Mouse (Mus musculus) spleen, postnatal 10 days (tissue): Measurements from ENCODE around the gene Cnn2.

Experiments used
- DNase-seq, 2 experiments: peaks; one replicate each; pipeline ENCODE4 v3.0.0; 2021 to 2022; ENCODE audit warnings: low spot score in 2 of 2

The Cnn2 gene

DNA sequence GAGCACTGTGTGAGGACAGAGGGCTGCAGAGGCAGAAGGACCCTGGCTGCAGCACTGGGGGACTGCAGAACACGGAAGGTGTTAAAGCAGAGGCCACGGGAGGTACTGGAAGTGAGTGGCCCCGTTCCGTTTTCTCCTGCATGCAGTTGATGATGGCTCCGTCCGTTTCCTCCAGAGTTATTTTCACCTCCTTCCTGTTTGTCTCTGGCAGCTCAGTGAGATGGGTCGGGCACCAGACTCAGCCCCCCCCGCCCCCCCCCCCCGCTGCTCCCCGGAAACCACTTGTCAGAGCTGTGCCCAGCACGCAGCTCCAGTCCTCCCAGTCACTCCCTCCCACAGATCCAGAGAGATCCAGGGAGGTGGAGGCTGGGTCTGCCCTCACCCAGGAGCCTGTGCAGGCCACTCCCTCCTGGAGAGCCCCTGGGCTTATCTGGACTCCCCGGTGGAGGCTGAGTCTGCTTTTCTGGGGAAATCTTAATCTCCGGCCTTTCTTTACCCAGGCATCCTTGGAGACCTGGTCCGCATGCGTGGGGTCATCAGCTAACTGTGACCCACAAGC is 30.4 kb downstream of the Cnn2 start:
- DNase-seq = peak; percentile 56 to 66

DNA sequence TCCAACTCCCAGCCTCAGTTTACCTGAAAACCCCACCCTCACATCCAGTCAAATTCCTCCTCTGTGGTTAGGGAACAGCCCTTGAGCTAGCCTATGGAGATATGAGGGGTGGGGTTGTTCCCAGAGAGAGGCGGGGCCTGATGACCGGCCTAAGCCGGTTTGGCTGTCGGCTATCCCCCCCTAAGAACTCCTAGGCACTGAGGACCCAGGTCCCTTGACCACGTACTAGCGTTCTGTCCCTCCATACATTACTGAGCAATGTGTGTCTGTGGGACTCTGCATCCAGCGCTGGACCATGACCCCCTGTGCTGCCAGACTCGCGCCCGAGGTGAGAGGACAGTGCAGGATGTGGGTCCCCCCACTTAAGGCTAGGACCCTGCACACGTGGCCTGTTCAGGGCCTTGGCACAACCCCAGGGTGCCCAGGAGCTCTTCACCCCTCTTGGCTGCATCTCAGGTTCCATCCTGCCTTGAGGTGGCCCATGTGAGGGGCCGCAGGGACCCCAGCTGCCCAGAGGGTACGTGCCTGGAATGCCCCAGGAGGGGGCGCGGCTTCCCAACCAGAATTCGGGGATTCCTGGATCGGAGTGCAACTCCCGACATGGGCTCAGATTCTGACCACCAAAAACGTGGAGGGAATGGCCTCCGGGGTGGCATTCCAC is 31.2 kb downstream of the Cnn2 start:
- DNase-seq = peak in 1 of 2 experiments; percentile 46

DNA sequence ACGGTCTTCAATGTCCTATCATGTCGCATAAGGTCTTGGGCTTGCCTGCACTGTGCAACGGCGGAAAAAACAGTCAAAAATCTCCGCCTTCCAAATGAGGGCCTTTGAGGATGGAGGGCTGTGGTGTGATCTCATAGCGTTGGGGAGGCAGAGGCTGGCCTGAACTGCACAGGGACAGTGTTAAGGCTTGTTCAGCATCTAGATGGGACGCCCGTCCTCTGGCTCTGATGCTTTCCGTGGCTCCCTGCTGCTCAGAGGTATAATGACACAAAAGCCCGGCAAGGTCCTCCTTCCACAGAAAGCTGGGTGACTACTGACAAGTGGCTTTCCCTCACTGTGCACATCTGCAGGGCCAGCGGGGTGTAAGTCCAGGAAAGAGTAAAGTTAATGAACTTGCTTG is 31.8 kb downstream of the Cnn2 start:
- no peak for DNase-seq

DNA sequence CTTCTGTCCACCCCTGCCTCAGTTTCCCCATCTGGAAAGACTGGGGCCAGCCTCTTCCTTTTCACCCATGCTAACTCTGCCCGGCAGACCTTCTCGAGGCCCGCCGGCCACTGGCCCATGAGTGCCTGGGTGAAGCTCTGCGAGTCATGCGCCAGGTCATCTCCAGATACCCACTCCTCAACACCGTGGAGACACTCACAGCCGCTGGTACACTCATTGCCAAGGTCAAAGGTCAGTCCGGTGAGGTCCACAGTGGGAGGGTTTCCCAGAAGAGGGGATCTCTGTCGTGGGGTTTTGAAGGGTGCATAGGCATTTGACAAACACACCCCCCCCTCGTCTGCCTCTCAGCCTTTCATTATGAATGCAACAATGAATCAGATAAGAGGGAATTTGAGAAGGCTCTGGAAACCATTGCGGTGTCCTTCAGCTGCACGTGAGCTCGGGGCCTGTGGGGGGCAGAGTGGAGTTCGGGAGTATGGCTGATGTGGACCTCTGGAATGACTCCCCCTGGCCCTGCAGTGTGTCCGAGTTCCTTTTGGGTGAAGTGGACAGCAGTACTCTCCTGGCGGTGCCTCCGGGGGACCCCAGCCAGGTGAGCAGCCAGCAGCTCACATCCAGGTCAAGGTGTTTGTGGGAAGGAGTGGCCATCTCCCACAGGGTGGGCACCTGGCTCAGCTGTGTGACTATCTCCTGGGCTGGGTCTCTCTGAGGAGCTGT is 32.4 kb downstream of the Cnn2 start:
- no peak for DNase-seq

DNA sequence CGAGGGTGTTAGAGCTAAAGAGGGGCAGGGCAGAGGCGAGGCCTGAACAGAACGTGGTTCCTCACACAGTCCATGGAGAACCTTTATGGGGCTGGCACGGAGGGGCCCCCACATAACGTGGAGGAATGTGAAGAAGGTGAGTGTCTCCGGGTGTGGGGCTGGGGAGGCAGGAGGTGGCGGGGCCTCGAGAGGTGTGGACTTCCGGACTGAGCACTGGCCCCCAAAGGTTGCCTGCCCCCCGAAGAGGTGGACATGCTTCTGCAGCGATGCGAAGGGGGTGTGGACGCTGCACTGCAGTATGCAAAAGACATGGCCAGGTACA is 32.9 kb downstream of the Cnn2 start:
- DNase-seq = no peak

DNA sequence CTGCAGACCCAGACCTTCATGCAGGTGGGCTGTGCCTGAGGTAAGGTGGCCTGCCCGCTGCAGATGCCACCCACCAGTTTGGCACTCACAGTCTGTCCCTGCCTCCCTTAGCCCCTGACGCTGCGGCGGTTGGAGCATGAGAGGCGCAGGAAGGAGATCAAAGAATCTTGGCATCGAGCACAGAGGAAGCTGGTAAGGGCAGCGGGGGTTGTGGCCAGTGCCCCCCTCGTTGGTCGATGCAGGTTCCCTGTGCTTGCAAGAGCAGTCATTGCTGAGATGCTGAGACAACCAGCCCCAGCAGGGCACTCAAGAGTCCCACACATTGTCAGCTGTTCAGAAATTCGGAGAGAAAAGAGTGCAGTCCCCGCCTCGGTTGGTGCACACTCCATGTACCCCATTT is 33.8 kb downstream of the Cnn2 start:
- DNase-seq = no peak

DNA sequence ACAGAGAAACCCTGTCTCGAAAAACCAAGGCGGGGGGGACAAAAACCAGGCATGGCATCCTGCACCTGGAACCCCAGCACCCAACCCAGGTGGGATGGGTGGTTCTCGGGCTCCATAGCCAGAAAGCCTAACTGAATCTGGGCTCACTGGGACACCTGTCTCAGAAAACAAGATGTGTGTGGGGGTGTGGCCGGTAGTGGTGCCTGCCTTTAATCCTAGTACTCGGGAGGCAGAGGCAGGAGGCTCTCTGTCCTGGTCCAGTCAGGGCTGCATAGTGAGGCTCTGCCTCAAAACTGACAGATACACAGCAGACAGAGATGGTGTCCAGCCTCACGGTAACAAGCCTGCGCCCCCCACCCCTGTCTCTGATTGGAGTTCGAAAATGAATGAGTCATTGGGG is 34.4 kb downstream of the Cnn2 start:
- DNase-seq = no peak

DNA sequence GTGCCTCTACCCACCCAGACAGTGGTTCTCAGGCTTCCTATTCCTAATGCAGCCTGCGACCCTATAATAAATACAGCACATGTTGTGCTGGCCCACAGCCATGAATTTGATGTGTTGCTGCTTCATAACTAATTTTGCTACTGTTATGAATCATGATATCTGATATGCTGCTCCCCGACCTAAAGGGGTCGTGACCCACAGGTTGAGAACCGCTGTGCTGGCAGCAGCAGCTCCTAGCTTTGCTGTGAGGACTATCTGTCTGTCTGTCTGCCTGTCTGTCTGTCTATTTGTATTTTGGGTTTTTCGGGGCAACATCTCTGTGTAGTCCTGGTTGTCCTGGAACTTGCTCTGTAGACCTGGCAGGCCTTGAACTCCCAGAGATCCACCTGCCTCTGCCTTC is 35.4 kb downstream of the Cnn2 start:
- DNase-seq = no peak

DNA sequence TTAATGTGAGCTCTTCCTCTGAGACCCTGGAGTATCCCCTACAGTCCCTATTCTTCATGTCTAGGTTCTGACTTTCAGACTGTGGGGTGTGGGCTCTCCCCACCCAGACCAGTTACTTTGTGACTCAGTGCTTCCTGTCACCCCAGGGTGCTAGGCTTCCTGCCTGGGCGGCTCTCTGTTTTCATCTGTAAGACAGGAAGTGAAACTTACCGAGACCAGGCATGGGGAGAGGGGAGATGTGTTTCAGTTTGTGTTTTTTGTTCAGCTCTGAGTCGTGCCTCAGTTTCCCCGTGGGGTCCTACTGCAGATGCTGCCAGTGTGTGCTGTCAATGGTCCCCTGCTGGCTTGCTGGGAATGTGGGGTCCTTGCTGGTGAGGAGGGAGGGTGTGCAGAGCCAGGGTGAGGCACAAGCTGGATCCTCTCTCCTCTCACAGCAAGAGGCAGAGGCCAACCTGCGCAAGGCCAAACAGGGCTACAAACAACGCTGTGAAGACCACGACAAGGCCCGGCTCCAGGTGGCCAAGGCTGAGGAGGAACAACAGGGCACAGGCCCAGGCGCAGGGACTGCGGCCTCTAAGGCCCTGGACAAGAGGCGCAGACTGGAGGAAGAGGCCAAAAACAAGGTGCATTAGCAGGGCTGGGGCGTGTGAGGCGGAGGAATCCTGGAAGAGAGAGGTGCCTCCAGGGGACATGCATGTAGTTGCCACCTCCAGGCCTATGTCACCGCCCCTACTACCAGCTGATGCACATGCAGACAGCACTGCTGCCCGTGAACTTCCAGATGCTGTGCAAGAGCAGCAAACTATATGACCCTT is 36.1 kb downstream of the Cnn2 start:
- peak in 1 of 2 experiments; percentile 67 for DNase-seq

DNA sequence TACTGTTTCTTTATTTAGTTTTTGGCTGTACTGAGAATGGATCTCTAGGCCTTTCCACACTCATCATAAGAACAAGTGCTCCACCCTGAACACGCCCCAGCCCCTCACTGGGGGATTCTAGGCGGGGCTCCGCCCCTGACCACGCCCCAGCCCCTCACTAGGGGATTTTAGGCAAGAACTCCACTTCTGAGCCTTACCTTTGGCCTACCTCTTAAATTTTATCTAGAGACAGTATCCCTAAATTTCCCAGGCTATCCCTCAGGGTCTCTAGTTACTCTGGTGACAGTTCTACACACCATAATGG is 36.6 kb downstream of the Cnn2 start:
- DNase-seq = no peak

DNA sequence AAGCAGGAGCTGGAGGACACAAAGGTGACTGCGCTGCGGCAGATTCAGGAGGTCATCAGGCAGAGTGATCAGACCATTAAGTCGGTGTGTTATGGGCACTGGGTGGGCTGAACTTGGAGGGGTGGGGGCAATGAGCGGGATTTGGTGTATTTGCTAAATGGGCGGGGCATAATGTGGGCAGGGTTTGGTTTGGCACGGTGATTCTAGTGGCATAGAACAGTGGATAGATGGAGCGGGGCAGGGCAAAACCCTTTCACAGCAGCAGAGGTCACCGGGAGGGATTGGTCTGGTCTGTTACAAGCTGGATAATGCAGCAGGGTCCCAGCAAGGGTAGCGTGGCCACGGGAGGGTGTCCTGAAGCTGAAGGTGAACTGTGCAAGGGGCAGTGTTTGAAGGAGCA is 37.1 kb downstream of the Cnn2 start:
- DNase-seq = no peak

DNA sequence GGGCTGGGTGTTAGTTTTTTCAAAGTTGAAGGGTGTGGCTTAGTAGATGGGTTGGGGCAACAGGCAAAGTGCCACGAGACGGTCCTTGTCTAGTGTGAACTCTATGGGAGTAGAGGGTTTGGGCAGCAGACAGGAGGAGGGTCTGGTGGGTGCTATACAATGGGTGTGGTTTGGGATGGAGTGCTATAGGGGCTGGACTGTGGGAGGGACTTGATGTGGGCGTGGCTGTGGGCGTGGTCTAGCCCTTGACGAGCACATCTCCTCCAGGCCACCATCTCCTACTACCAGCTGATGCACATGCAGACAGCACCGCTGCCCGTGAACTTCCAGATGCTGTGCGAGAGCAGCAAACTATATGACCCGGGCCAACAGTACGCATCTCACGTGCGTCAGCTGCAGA is 37.5 kb downstream of the Cnn2 start:
- peak in 1 of 2 experiments; percentile 74 for DNase-seq

DNA sequence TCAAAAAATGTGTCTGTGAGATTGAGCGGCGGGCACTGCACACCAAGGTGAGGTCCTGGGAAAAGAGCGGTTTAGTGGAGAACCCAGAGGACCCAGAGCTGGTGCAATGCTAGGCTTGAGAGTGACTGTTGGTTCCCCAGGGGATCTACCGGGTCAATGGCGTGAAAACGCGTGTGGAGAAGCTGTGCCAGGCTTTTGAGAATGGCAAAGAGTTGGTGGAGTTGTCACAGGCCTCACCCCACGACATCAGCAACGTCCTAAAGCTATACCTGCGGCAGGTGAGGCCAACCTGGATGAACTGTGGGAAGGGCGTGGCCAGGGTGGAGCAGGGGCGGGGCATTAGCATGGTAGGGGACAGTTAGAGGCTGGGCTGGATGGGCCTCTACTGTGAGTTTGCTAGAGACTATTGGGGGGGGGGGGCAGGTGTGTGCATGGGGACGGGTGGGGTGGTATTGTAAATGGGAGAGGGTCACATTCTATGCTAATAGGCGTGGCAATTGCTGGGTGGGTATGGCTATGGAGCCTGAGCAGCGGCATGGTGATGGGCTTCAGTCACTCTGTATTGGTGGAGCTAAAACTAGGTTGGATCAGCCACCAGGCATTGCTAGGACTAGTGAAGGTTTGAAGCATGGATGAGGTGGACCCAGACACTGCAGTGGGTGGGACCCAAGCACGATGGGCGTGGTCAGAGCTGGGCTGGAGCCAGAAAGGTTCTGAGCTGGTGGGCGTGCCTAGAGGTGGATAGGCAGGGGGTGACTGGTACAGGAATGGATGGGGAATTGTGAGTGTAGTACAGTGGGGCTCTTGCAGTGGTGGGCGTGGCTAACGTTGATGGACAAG is 39.5 kb downstream of the Cnn2 start:
- peak in 1 of 2 experiments; percentile 56 for DNase-seq

DNA sequence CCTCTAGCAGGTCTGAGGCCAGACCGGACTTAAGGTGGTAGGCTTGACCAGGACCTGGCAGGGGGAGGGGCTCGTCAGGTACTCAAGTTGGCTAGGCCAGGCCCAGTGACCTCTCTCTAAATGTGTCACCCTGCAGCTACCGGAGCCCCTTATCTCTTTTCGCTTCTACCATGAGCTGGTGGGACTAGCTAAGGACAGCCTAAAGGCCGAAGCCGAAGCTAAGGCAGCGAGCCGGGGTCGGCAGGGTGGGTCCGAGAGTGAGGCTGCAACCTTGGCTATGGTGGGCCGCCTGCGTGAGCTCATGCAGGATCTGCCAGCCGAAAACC is 40.1 kb downstream of the Cnn2 start:
- DNase-seq = no peak

DNA sequence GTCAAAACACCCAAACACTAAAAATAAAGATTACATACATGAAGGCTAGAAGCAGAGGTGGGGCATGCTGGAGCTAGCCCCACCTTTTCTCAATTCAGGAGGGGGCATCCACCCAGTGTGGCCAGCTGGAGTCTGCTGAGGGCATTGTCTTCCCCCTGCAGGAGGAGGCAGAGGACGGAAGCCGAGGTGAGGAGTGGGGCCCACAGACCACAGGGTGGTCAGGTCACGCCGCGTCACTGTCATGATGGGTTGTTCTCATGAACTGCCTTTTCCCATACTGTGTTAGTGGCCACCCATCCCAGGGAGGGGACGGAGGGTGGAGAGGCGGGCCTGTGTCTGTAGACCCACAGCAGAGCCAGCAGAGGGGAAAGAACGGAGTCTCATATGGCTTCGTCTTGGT is 41.8 kb downstream of the Cnn2 start:
- no peak for DNase-seq

DNA sequence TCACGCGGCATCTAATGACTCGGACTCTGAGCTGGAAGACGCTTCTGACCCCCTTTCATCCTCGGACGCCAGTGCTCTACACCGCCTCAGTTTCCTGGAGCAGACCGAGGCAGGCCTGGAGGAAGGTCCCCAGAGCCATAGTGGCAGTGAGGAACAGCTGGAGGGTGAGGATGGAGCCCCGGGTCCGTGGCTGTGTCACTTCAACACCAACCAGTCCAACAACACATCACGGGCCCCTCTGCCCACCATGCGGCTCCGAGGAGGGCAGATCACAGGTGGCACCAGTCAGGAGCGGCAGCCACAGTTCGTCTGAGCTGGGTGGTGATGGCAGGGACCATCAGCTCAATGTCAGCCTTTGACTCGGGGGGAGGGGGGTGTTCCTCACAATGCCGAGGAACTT is 42.4 kb downstream of the Cnn2 start:
- DNase-seq = no peak

DNA sequence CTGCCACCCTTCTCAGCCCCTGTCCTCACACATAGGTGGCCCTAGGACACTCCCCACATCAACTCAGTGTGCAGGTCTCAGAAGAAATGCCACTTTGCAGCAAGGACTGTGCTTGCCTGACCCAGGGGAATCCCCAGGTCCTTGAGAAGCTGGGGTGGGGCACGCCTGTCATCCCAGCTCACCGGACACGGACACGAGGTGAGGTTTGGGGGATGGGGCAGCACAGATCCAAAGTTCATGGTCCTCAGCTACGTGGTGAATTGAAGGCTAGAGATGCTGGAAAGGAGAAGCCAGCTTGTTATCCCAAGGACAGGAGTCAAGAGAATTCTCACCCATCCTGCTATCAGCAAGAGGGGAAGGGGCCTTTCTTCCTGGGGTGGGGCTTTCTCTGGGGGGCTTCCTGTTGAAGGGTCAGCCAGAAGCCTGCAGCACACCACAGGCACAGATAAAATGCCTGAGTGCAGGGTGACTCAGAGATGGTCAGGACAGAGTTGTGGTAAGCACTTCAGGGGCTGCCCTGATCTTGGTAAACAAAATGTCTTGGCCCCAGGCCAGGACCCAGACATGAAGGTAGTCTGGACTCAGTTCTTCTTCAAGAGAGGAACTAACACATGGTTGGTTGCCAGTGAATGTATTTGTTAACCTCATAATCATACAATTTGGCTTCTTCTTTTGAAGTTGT is 44.6 kb downstream of the Cnn2 start:
- DNase-seq = peak in 1 of 2 experiments; percentile 84

DNA sequence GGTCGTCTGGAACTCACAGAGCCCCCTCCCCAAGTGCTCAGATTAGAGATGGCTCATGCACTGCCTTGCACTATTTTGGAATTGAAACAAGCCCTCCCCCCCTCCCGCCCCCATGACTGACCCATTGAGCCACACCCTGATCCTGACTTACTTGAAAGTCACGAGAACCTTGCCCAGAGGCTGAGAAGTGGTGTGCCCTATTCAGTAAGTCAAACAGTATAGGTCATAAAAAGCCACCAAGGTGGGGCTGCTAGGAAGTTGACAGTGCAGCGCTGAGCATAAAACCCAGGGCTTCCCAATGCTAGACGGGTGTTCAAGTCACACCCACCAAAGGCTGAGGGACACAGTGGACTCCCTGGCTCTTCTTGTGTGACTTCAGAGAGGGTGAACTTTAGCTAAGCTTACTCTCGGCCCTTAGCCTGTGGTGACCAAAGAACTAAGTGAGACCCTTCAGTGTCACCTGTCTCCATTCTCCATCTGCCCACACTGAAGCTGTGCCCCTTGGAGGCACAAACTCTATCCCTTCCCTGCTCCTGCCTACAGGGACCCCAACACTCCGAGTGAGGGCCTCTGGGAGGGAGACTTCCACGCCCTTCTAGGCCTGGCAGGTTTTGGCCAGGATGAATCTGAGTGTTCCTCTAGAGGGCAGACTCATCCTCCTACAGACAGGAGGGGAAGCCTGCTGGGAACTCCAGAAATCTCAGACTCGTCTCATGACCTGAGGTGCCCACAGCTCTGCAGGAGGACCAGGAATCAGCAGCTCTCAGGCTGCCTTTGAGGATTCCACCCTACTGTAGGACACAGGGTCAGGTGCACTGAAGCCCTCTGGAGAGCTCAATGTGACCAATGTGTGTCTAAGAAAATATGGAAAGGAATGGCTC is 45.4 kb downstream of the Cnn2 start:
- peak in 1 of 2 experiments; percentile 35 for DNase-seq

DNA sequence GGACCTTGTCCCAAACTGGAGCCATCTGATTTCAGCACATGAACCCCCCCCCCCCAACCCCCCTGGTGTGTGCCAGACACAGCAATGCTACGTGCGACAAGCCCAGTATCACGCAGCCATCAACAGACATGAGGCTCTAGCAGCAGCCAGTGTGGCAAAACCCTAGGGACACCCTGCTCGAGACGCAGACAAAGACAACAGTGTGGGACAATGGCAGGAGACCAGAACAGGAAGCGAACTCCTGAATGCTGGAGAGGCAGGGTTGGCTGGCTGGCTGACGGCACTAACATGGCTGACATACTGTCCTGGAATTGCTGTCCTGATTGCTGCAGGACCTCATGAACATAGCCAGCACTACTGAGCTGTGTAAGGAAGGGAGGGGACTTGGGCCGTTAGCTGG is 46.8 kb downstream of the Cnn2 start:
- no peak for DNase-seq

DNA sequence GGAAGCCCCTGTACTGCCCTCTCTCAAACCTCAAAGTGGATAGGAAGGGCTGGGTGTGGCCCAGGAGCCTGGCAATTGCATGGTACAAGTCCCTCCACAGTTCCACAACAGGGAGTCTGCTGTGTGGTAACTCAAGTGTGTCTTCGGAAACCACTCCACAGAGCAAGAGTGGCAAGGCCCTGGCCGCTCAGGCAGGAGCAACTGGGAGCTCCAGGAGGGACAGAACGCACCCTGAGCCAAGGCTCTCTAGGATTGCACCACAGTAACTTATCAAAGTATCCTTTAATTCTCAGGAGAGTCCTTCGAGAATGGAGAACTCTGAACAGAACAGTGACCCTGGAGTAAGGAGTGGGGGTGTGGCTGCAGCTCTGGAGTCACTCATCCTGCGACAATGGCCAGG is 47.3 kb downstream of the Cnn2 start:
- DNase-seq = no peak
